Mouse (Mus musculus): ENCODE measurements around the gene Cmip.

Cmip gene

DNA sequence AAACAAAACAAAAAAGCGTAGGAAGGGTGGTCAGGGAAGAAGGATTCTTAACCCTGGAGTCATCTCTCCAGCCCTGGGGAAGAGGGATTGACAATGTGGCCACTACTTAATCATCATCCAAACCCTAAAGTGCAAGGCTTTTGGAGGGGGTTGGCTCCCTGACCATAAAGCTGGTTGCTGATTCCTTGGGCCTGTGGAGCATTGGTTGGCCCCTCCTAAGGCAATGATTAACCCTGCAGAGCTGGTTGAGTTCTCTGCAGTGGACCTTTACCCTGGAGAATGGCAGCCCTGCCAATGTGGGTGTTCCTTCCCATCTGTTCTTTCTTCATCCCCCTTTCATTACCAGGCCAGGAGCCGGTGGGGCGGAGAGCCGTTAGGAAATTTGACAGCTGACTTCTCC, 90.7 kb downstream of the Cmip start:
- DNase-seq (ENCODE audit: low read depth, low spot score), result peak; percentile 53

DNA sequence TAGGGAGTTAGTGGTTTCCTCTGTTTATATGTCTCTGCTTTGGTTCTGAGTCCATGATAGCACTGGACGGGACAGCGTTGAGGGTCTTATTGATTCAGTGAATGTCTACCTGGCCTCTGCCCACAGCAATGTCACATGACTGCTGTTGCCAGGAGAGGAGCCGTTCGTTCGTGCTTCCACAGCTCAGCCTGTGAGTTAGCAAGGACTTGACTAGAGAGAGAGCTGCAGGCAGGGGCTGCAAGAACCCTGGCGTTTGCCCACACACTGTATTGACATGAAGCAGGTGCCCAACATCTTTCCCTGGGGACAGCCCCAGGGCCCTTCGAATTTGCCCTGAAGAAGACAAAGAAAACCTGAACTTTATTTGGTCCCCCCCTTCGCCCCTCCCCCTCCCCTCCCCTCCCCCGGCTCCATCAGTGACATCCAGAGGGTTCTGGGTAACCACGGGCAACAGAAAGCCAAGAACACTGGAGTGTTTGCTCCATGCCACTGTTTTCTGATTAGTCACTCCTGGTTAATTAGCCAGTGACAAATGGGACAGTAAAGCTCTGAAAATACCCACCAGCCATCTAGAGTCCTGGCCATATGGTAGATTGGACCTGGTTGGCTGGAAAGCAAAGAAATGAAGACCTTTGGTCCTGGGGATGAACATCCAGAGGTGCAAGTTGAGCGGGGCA, 92.0 kb downstream of the Cmip start:
- no peak for DNase-seq (ENCODE audit: low read depth, low spot score)

DNA sequence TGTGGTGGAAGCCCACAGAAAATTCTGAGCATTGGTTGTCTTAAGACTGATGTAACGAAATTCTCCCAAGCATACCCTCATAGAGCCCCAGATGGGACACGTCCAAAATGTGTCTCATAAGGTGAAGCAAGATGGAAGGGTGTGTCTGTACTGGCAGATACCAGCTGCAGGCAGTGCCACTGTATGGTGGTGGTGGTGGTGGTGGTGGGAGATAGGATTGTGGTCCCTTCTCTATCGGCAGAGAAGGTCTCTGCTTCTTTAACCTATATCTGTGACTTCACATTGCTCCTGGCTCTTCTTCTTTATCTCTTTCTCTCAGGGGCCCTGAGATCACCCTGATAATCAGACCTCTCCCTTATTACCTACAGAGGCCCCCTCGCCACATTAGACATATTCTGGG, 92.7 kb downstream of the Cmip start:
- no peak for DNase-seq (ENCODE audit: low read depth, low spot score)

DNA sequence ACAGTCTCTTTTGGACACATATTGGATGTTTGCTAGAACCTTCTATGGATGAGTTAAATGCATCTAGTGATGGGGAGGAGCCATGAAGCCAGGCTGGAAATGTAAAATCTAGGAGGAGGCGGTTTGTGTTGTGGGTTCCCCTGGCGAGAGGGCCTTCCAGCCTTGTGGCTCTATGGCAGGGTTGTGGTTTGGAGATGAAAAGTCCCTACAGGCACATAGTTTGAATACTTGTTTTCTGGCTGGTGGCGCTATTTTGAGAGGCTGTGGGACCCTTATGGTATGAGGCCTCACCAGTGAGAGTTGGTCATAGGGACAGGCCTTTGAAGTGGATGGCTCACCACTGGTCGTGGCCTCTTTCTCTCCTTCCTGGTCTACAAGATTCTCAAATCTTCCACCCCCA, 95.2 kb downstream of the Cmip start:
- DNase-seq (ENCODE audit: low read depth, low spot score), result peak; percentile 62

DNA sequence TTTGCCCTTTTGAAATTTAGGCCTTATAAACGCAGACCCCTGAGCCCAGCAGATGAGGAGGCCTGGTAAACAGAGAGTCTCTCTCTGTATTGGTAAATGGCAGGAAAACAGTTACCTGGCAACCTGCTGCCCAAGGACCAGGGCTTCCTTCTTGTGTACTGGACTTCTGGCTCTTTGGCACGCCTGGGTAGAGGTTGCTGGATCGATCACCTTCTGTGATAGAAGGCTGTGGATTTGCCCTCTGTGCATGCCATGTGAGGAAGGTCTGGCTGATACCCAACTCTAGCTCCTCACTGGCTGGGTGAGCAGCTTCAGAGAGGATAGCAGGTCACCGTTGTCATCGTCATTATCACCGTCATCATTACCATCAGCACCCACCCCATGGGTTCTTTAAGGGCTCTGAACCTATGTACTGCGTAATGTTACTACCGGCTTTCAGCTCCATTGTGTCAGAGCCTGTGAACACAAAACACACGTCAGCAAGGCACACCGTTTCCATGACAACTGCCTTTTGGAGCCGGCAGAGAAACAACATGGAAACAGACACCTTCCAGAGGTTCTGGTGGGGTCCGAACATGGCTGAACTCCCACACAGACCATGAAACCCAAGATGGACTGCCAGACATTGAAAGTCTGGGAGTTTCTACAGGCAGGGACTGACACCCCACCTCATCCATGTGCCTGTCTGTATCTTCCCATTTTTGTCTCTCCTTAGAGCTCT, 98.4 kb downstream of the Cmip start:
- no peak for DNase-seq (ENCODE audit: low read depth, low spot score)

DNA sequence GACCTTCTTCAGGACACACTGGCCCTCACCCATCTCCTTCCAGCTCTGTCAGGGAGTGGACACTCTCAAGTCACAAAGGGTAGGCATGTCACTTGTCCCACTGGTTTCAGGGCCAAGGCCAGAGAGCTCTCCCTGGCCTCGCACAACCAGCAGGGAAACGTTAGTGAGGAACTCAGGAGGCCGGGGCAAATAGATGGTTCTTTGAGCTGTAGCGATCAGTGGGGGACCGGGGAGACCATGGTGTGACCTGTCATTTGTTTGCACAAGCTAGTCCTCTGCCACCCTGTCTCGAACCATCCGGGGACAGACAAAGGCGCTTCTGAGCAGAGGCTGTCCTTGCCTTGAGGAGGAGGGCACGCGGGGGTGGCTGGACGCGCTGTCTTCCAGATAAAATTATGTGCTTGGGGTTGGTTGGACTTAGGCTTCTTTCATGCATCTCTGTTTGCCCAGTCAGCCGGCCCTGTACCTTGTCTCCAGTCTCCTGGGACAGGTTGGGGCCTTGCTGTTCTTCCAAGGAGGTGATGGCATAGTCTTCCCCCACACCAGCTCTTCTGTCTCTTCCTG, 99.3 kb downstream of the Cmip start:
- no peak for DNase-seq (ENCODE audit: low read depth, low spot score)

DNA sequence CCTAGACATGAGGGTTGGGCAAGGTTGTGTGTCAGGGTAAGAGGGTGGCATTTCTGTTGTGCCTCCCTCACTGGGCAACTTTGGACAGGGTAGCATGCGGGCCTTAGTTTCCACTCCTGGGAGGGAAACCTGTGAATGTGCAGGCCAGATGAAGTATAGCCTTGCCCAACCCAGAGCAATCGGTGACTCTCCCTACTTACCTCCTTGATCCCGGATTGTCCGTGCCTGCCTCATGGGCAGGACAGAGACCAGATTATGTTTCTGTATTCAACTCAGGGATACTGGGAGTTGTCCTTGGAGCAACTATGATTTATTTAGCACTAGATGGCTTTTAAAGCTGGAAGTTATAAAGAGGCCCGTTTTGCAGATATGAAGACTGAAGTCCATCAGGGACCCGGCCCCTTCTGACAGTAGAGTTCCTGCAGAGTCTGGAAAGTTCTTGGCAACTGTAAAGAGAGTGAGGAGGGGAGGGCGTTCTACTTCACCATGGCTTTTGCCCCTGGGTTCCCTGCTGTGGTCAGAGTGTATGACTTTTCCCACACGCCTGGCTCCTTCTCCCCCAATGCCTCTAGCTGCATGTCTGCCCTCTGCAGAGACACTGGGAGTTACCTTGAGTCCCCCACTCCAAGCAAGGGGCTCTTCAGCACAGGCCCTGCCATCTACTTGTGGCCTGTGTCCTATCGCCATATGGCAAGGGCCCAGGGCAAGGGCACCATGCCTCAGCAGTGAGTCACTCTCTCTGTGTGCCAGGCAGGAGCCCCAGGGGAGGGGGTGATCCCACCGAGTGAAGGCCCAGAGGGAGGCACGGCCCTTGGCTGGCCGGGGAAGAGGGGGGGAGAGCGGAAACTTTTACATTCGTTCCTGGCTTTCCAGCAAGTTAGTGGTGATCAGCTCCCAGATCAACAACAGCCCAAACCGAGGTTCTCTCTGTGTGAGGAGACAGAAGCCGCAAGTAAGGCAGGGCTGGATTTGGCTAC, 100.9 kb downstream of the Cmip start:
- peak; percentile 78 for DNase-seq (ENCODE audit: low read depth, low spot score)

DNA sequence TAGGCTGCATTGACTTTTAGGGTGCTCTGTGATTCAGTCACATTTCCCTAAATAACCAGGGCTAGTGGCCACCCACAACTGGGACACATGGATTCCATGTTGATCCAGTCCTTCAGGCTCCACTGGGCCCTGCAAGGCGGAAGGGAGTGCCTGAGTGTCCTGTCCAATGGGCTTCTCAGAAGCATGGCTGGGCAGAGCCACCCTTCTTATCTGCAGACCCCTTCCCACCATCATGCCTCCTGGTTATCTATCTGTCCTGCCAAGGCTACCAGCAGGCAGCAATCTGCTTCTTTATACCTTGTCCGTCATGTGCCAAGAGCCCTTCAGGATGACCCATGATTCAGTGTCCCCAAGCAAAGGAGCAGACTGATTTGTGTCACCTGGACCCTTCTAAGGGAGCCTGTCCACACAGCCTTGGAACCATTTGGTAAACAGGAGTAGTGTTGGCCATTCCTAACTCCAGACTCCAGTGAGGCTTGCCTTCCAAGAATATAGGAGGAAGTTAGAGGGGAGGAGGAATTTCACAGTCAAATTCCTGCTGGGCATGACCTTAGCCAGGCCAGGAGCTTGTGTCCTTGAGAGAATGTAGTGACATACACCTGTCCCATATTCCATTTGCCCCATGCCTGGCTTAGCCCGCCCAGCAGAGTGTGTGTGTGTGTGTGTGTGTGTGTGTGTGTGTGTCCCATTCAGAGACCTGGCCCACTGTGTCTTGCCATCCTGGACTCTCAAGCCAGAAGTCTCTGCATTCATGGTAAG, 103.5 kb downstream of the Cmip start:
- DNase-seq (ENCODE audit: low read depth, low spot score), result no peak

DNA sequence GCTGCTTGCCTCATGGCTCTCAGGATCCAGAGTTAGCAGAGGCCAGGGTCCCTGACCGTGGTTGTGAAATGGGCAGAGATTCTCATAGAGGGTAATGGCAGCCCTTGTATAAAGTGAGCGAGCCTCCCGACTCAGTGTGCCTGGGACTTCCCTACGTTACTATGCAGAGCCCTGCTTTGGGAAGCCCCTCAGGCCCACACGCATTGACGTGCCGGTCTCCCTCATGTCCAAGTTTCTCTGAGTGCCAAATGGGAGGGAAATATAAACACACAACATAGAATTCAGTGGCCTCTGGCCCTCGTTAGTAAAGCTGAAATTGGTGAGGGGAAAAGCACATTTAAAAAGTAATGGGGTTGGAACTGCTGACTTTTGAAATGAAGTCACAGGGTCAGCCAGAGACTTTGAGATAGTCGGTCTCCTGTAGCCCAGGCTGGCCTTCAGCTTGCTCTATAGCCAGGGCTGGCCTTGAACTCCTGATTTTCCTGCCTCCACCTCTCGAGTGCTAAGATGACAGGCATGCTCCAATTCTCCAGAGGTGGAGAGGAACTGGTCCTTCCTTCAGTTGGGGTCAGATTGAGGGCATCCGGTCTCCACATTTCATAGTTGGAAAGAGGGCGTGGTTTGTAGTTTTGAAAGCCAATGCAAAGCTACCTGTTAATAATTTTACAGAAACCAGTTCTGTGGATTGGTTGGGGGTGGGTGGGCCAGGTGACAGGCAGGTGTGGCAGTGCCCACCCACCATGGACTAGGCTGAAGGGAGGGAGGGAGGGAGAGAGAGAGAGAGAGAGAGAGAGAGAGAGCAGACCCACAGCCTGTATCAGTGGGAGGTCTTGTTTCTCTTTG, 105.0 kb downstream of the Cmip start:
- DNase-seq (ENCODE audit: low read depth, low spot score), result no peak

DNA sequence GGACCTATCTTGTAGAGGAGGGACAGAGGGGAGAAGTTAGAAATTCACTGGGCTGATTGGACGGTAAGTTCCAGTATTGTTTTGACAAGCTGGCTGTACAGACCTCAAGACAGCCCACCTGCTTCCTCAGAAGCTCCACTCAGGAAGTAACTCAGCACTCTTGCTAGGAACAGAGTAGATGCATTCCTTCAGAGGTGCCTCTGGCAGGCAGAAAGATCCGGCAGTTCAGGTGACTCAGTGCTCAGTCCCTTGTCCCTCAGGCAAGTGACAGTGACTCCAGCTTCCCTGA, 105.5 kb downstream of the Cmip start:
- no peak for DNase-seq (ENCODE audit: low read depth, low spot score)

DNA sequence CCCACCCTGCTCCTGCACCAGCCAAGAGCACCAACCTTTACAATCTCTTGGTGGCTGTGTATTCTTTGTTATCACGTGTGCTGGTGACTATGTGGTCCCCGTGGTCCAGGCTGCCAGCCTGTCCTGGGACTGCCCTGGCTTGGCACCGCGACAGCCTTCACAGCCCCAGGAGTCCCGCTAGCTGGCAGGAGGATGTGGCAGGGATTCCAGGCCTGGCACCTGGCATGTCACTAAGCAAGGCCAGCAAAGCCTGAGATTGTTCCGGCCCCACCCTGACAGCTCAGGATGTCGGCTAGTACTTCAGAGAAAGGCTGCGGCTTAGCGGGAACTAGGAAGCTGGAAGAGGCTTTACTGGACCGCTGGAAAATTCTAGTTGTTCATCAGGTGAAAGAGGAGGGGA, 106.4 kb downstream of the Cmip start:
- no peak for DNase-seq (ENCODE audit: low read depth, low spot score)

DNA sequence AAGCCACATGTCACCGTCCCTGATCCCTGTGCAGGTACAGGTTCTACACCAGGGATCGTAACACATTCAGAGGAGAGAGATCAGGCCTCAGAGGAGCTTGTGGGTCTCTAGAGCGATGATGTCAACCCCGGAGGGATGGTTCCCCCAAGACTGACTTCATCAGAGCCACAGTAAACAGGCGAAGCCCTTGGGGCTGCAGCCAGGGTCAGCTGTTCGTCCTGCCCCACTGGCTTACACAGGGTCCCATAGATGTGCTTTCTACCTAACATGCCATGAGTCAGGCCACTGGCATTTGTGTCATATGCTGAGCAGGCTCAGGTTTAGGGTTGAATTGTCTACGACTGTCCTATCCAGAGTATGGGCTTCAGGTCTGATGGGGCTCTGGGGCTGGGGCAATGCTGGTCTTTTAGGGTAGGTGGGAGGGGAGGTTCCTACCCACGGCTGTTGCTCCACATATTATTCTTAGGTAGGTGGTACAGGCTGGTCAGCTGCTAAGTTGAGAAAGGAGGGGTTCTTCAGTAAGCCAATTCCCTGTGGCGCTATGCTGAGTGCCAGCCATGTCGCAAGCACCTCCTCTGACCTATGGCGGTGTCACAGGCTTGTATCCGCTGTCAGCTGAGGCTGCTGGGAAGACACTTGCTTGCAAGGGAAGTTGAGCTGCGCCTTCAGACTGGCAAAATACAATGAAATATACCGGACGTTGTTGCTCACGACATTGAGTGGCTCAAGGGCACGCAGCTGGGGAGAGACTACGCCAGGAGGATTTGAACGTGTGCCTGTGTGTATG, 107.7 kb downstream of the Cmip start:
- no peak for DNase-seq (ENCODE audit: low read depth, low spot score)

DNA sequence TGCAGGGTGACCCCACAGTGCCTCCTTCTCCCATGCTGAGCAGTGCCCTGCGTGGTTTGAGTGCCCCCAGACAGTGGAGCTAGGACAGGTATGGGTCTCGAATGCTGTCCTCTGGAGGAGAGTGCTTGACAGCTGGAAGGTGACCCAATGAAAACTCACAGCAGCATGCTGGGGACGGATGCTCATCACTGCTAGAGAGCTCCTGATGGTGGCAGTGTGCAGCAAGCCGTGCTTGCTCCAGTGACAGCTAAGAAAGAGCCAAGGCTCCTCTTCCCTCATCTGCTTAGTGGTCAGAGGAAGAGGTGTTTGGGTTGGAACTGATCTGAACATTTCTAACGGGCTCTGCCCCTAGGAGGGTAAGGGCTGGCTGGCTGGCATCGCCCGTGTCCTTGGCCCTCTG, 109.6 kb downstream of the Cmip start:
- no peak for DNase-seq (ENCODE audit: low read depth, low spot score)

DNA sequence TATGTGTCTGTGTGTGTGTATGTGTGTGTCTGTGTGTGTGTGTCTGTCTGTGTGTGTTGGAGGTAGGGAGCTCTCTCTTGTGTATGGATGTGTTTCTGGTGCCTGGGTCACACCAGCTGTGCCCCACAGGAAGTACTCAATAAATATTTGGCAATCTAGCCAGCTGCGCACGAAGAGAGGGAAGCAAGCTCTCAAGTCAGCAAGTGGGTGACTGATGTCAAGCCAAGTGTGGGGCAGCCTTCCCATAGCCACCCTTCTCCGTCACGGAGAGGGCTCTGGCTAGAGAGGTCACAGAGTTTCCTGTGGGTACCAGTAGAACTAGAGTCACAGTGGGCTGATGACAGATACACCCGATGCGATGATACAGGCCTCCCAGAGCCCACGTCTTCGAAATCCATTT, 110.6 kb downstream of the Cmip start:
- DNase-seq (ENCODE audit: low read depth, low spot score), result no peak

DNA sequence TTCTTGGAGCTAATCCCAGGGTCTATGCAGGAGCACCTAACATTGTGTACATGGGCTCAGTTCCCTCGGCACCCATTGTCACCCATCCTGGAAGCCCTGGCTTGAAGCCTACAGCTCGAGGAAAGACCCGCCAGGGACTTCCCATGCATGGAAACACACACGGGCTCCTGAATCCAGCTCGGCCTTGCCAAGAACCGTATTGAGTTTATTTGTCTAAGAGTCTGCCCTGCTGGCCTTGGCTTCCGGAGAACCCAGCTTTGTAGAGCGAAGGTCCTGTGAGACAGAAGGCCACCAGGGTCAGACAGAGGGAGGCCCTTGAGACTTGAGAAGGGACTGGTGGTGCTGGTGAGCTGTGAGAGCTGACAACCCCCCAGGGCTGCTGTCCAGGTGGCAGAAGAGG, 111.9 kb downstream of the Cmip start:
- no peak for DNase-seq (ENCODE audit: low read depth, low spot score)

DNA sequence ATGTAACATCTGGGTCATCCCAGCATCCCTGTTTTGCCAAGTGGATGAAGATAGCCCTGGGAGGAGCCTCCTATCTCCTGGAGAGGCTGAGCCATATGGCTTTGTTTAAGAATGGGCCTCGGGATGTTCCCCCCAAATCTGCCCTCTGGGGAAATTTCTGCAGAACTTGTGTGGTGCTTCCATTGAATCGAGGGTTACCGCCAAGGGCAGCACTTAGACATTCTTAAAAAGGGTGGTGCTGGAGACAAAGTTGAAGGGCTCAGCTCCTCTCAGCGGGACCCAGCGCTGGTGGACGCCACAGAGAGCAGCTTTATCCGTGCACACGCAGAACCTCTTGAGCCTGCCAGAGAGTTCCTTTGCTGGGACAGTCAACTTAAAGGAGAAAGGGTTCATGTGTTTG, 113.1 kb downstream of the Cmip start:
- DNase-seq (ENCODE audit: low read depth, low spot score), result peak; percentile 62

DNA sequence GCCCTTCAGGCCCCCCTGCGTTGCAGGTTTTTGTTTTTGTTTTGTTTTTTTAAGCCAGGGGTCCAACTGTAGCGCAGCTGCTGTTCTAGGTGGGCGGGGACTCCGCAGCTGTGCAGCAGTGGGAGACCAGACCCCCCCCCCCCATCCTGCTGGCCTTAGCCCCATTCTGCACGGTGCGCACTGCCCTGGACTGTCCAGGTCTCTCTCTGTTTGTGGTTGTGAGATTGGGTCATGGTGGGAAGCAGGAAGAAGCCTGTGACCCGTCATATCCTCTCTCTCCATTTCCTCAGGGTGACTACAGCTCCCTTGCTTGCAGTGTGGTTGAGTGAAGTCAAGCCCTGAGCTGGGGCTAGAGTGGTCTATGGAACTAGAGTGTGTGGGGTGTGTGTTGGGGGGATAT, 114.3 kb downstream of the Cmip start:
- no peak for DNase-seq (ENCODE audit: low read depth, low spot score)

DNA sequence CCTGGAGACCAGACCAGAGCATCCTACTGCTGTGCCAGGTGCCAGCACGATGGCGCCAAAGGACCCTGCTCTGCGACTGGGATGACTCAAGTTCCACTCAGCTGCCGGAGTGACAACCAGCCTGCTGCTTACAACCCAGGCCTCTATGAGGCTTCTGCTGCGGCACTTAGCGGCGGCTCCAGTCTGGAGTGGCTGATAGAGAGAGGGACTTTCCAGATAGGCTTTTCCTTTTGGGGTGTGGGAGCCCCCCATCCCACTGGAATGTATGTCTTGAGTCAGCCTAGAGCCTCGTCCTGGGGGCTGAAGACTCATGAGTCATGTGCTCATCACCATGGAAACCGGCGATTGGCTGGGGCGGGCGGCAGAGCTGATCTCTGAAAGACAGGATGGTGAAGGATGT, 115.2 kb downstream of the Cmip start:
- DNase-seq (ENCODE audit: low read depth, low spot score), result peak; percentile 66

DNA sequence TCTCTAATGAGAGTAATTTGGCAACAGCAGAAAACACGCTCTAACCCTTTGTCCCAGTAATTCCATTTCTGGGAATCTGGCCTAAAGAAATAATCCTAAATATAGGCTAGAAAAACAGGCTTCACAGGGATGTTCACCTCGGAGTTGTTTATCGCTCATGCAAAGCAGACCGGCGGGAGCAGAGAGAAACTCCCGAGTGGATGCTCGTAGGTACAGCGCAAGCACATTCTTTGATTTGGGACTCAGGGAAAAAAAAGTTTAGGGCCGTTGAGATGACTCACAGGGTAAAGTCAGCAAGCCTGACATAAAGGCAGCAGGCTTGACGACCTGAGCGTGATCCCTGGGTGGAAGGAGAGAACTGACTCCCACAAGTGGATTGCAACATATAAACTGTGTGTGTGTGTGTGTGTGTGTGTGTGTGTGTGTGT, 116.2 kb downstream of the Cmip start:
- peak; percentile 90 for DNase-seq (ENCODE audit: low read depth, low spot score)

DNA sequence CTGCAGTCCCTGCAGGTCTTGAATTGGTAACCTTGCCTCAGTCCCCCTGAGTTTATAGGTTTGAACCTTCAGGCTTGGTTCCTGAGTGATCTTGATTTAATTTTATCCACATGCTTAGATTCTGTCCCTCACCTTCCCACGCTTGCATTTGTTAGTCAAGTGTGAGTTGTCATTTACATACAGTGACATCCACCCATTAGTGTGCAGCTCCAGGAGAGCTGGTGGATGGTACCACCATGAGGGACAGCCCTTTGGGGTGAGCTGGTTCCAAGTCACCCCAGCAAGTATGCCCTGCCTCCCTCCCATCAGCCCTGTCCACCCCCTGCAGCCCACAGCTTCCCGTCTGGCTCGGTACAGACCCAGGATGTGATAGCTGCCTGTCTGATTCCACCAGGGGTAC, 117.2 kb downstream of the Cmip start:
- DNase-seq (ENCODE audit: low read depth, low spot score), result no peak

All from 3T3-L1 (cell line).